20 mouse cellular contexts compared by ENCODE assay signal in genomic region chr16:37805746-37806495, GRCm38 (mm10). TPM values are rescaled to one million over a fixed set of nuclear protein-coding genes. Genes with fewer than 3 reads are reported as not detected.
DNase-seq lines count a peak whose midpoint lies in the region; ATAC-seq and TF ChIP-seq lines count a peak whose summit lies in the region.
"Had no signal": no experiment of that assay in that cellular context is flagged by ENCODE, and none has a peak within 500 bp of the region (broad histone marks: within the 10 kb centered on the region; RNA-seq: fewer than 3 reads in every experiment).

No protein-coding gene starts in this region.

- TF ChIP-seq EP300 in heart, adult 2 months (IDR thresholded peaks at IDR 0.05; ENCODE audit: insufficient read depth, low read depth, low read length) = no peak

- TF ChIP-seq CTCF in heart, adult 2 months (IDR thresholded peaks at IDR 0.05) = no peak

- no peak overlapping the region for H3K9ac ChIP-seq in heart, adult 2 months (ENCODE audit: low read depth, low read length)
- H3K9ac ChIP-seq in kidney, embryonic 15.5 days = no peak overlapping the region
- H3K9ac ChIP-seq in neural tube, embryonic 11.5 days (ENCODE audit: low read length) = no peak overlapping the region
- H3K9ac ChIP-seq in neural tube, embryonic 15.5 days (replicated peaks) = no peak overlapping the region
- H3K9ac ChIP-seq in liver, embryonic 12.5 days = no peak overlapping the region
- H3K9ac ChIP-seq: liver, postnatal 0 days had no signal

- intact Hi-C loops in heart, adult 2 months (cut with DNase I) = no loop called here

- no peaks in the 10 kb centered on the region for H3K27me3 ChIP-seq in heart, adult 2 months (ENCODE audit: control insufficient read depth, insufficient read depth, low read length)
- H3K27me3 ChIP-seq in heart, embryonic 10.5 days (ENCODE audit: insufficient read depth, poor library complexity, severe bottlenecking) = no peaks in the 10 kb centered on the region
- no peaks in the 10 kb centered on the region for H3K27me3 ChIP-seq in kidney, embryonic 15.5 days
- no peaks in the 10 kb centered on the region for H3K27me3 ChIP-seq in neural tube, embryonic 11.5 days (ENCODE audit: control insufficient read depth, insufficient read depth, low read length)
- H3K27me3 ChIP-seq in neural tube, embryonic 15.5 days (replicated peaks) = no peaks in the 10 kb centered on the region
- no peaks in the 10 kb centered on the region for H3K27me3 ChIP-seq in liver, embryonic 12.5 days (replicated peaks)

- WGBS in heart, adult 2 months = 52% methylated on average over 3 of the region's 3 CpGs
- WGBS in heart, embryonic 10.5 days = 56% methylated on average over 3 of the region's 3 CpGs
- WGBS in kidney, embryonic 15.5 days = 69% methylated on average over 3 of the region's 3 CpGs
- 74% methylated on average over 3 of the region's 3 CpGs for WGBS in neural tube, embryonic 11.5 days
- WGBS in neural tube, embryonic 15.5 days = 83% methylated on average over 3 of the region's 3 CpGs
- 60% methylated on average over 3 of the region's 3 CpGs for WGBS in liver, embryonic 12.5 days (ENCODE audit: insufficient replicate concordance)

- peaks cover 3% of the 10 kb centered on the region; the same call in 1 of the 2 replicates for H3K36me3 ChIP-seq in heart, adult 2 months (ENCODE audit: control insufficient read depth, insufficient read depth, low read length)
- H3K36me3 ChIP-seq in heart, embryonic 10.5 days = peaks cover 67% of the 10 kb centered on the region
- H3K36me3 ChIP-seq in kidney, embryonic 15.5 days = peaks cover 53% of the 10 kb centered on the region
- H3K36me3 ChIP-seq in neural tube, embryonic 11.5 days (ENCODE audit: control insufficient read depth, insufficient read depth, low read length) = peaks cover 6% of the 10 kb centered on the region
- H3K36me3 ChIP-seq in neural tube, embryonic 15.5 days = no peaks in the 10 kb centered on the region; the same call in 1 of the 2 replicates
- peaks cover 10% of the 10 kb centered on the region for H3K36me3 ChIP-seq in liver, embryonic 12.5 days

- no peaks in the 10 kb centered on the region for H3K79me2 ChIP-seq in heart, adult 2 months (replicated peaks; ENCODE audit: control insufficient read depth, insufficient read depth, low read length)

- H3K4me3 ChIP-seq in heart, adult 2 months = no peak overlapping the region
- H3K4me3 ChIP-seq in heart, embryonic 10.5 days = no peak overlapping the region
- H3K4me3 ChIP-seq in kidney, embryonic 15.5 days (replicated peaks) = no peak overlapping the region
- H3K4me3 ChIP-seq in neural tube, embryonic 11.5 days (ENCODE audit: low read depth, low read length) = no peak overlapping the region
- no peak overlapping the region for H3K4me3 ChIP-seq in neural tube, embryonic 15.5 days (replicated peaks)
- H3K4me3 ChIP-seq in liver, embryonic 12.5 days = no peak overlapping the region
- H3K4me3 ChIP-seq: forebrain, embryonic 10.5 days; hindbrain, embryonic 10.5 days; midbrain, embryonic 10.5 days had no signal

- no peak overlapping the region for H3K4me2 ChIP-seq in kidney, embryonic 15.5 days
- H3K4me2 ChIP-seq in neural tube, embryonic 11.5 days (ENCODE audit: low read depth) = no peak overlapping the region
- no peak overlapping the region for H3K4me2 ChIP-seq in neural tube, embryonic 15.5 days
- no peak overlapping the region for H3K4me2 ChIP-seq in liver, embryonic 12.5 days

- peak overlapping the region; percentile 20; the same call in 1 of the 2 replicates for H3K27ac ChIP-seq in heart, adult 2 months
- no peak overlapping the region for H3K27ac ChIP-seq in heart, embryonic 10.5 days
- peak overlapping the region; percentile 71 for H3K27ac ChIP-seq in kidney, embryonic 15.5 days
- H3K27ac ChIP-seq in neural tube, embryonic 11.5 days (ENCODE audit: low read depth, low read length) = 0 out of 2 replicates have a peak overlapping the region, but pooled peaks have one; percentile 34
- H3K27ac ChIP-seq in neural tube, embryonic 15.5 days (replicated peaks) = no peak overlapping the region
- H3K27ac ChIP-seq in liver, embryonic 12.5 days = no peak overlapping the region
- H3K27ac ChIP-seq: forebrain, embryonic 10.5 days; hindbrain, embryonic 10.5 days; midbrain, embryonic 10.5 days had no signal

- no peak for DNase-seq in heart, adult 2 months
- DNase-seq in heart, embryonic 10.5 days (ENCODE audit: low spot score) = no peak
- DNase-seq in kidney, adult 8-10 months = no peak
- DNase-seq in neural tube, embryonic 11.5 days (ENCODE audit: low spot score) = no peak
- DNase-seq in yolk sac, embryonic 10.5 days (ENCODE audit: low spot score) = no peak
- DNase-seq: cerebellum, postnatal 14 days; gastrocnemius, postnatal 14 days; layer of hippocampus, postnatal 36 days; left cerebral cortex, postnatal 4 days; liver, postnatal 0 days; thymus, postnatal 36 days had no signal

- no peak for TF ChIP-seq POLR2A in heart, adult 2 months (IDR thresholded peaks at IDR 0.05; ENCODE audit: insufficient read depth, low read depth, low read length)

- H3K9me3 ChIP-seq in heart, embryonic 10.5 days = no peaks in the 10 kb centered on the region
- H3K9me3 ChIP-seq in kidney, embryonic 15.5 days (replicated peaks) = 0 out of 2 replicates have a peak, but pooled peaks cover 3% of the 10 kb centered on the region
- H3K9me3 ChIP-seq in neural tube, embryonic 11.5 days (ENCODE audit: control insufficient read depth, low read length) = no peaks in the 10 kb centered on the region
- no peaks in the 10 kb centered on the region for H3K9me3 ChIP-seq in neural tube, embryonic 15.5 days (replicated peaks)
- no peaks in the 10 kb centered on the region for H3K9me3 ChIP-seq in liver, embryonic 12.5 days (replicated peaks)

- peaks cover 9% of the 10 kb centered on the region for H3K4me1 ChIP-seq in heart, adult 2 months (ENCODE audit: control insufficient read depth, insufficient read depth, low read length)
- H3K4me1 ChIP-seq in heart, embryonic 10.5 days = peaks cover 20% of the 10 kb centered on the region
- peaks cover 35% of the 10 kb centered on the region for H3K4me1 ChIP-seq in kidney, embryonic 15.5 days
- peaks cover 4% of the 10 kb centered on the region; the same call in 1 of the 2 replicates for H3K4me1 ChIP-seq in neural tube, embryonic 11.5 days (ENCODE audit: control insufficient read depth, insufficient read depth, low read length)
- peaks cover 37% of the 10 kb centered on the region for H3K4me1 ChIP-seq in neural tube, embryonic 15.5 days
- H3K4me1 ChIP-seq in liver, embryonic 12.5 days = no peaks in the 10 kb centered on the region

- no peak for ATAC-seq in kidney, embryonic 15.5 days (replicated peaks; ENCODE audit: low FRiP score)
- ATAC-seq in neural tube, embryonic 11.5 days (ENCODE audit: insufficient read depth, low FRiP score, low TSS enrichment) = no peak
- ATAC-seq in neural tube, embryonic 15.5 days (ENCODE audit: low FRiP score) = no peak
- ATAC-seq in liver, embryonic 12.5 days = no peak
- ATAC-seq: intestine, postnatal 0 days; liver, postnatal 0 days had no signal

RNA-seq across cellular contexts. Expression of gene Fstl1, which starts 29.2 kb away (rescaled TPM):
- total RNA-seq in heart, adult 2 months (2021) = 10 to 100 TPM; 43.6 to 57.6 TPM
- polyA plus RNA-seq in heart, adult 2 months (2012; rRNA removed) = 39.7 and 68.4 TPM in 2 replicates
- 312 and 372 TPM in 2 replicates for polyA plus RNA-seq in heart, embryonic 10.5 days (2016; fragmentation: Nextera tagmentation; extraction: Ambion mirVana)
- polyA plus RNA-seq in kidney, embryonic 15.5 days (2015; fragmentation: Nextera tagmentation; extraction: Ambion mirVana) = 557 and 571 TPM in 2 replicates
- polyA plus RNA-seq in neural tube, embryonic 11.5 days (2014; fragmentation: Nextera tagmentation; extraction: Ambion mirVana) = 204 and 214 TPM in 2 replicates
- 123 and 145 TPM in 2 replicates for polyA plus RNA-seq in neural tube, embryonic 15.5 days (2015; fragmentation: Nextera tagmentation; extraction: Ambion mirVana)
- polyA plus RNA-seq in liver, embryonic 12.5 days (2016; fragmentation: Nextera tagmentation; extraction: Ambion mirVana) = 44.7 and 54.2 TPM in 2 replicates
- total RNA-seq: monocyte, adult 5-6 weeks had no signal

RNA-seq across cellular contexts. Expression of gene Gm36028, which starts 55.0 kb away (rescaled TPM):
- 1 to 10 TPM; 1.0 TPM for total RNA-seq in heart, adult 2 months (2021)
- polyA plus RNA-seq in heart, adult 2 months (2012; rRNA removed) = 0.10 and 0.35 TPM in 2 replicates
- 0.88 and 1.0 TPM in 2 replicates for polyA plus RNA-seq in heart, embryonic 10.5 days (2016; fragmentation: Nextera tagmentation; extraction: Ambion mirVana)
- 0.19 and 0.42 TPM in 2 replicates for polyA plus RNA-seq in kidney, embryonic 15.5 days (2015; fragmentation: Nextera tagmentation; extraction: Ambion mirVana)
- not detected in 2 replicates for polyA plus RNA-seq in neural tube, embryonic 11.5 days (2014; fragmentation: Nextera tagmentation; extraction: Ambion mirVana)
- 0.15 TPM in 1 of 2 replicates, not detected in the other for polyA plus RNA-seq in neural tube, embryonic 15.5 days (2015; fragmentation: Nextera tagmentation; extraction: Ambion mirVana)
- not detected in 2 replicates for polyA plus RNA-seq in liver, embryonic 12.5 days (2016; fragmentation: Nextera tagmentation; extraction: Ambion mirVana)
- total RNA-seq: gastrocnemius, postnatal 14 days; left cerebral cortex, postnatal 4 days; monocyte, adult 5-6 weeks had no signal
- polyA plus RNA-seq: large intestine, adult 2 months; liver, postnatal 0 days had no signal

Comparison
In these comparisons a context has a peak if more than half of its experiments do, and no peak if none do; other contexts are left out.
1. H3K27ac ChIP-seq: peak in heart, adult 2 months (single experiment), kidney, embryonic 15.5 days (single experiment) and neural tube, embryonic 11.5 days (single experiment); none in heart, embryonic 10.5 days (single experiment), neural tube, embryonic 15.5 days (single experiment) and liver, embryonic 12.5 days (single experiment).